Mouse (Mus musculus) CD4-positive, CD25-positive, alpha-beta regulatory T cell, adult 9 weeks (primary cell): Measurements from ENCODE around the gene Gpr165. TPM values are rescaled to one million over a fixed set of nuclear protein-coding genes. Genes with fewer than 3 reads are reported as not detected.

Experiments used
- polyA plus RNA-seq: library from polyadenylated mRNA; unstranded; fragments of 100-300 nt; shearing (Covaris generic); gene quantifications from one replicate; pipeline ENCODE4 v1.2.1, GENCODE M21; 2017

Gene Gpr165
- polyA plus RNA-seq = not detected

GRCm38 (mm10) chrX:96712907-96713774, at the start of gene Gpr165:
Gene Gpr165, plus strand, starts transcription at chrX:96713441.

